Mouse (Mus musculus): ENCODE measurements around the gene Atp1a2. TPM values are rescaled to one million over a fixed set of nuclear protein-coding genes. Genes with fewer than 3 reads are reported as not detected.

Gene Atp1a2
- polyA plus RNA-seq, 1 experiment from 2014 or later: 7.0 TPM

- H3K4me2 ChIP-seq: no peak overlapping the region
- H3K9ac ChIP-seq (ENCODE audit: low read depth, low read length): no peak overlapping the region
- 86% methylated on average over 2 of the region's 2 CpGs for WGBS (ENCODE audit: insufficient replicate concordance)
- no peak overlapping the region for H3K27ac ChIP-seq (ENCODE audit: low read depth, low read length)
- no peaks in the 10 kb centered on the region for H3K36me3 ChIP-seq (ENCODE audit: control insufficient read depth, insufficient read depth, low read length)
- no peaks in the 10 kb centered on the region for H3K9me3 ChIP-seq (replicated peaks; ENCODE audit: control insufficient read depth, low read length)
- H3K4me3 ChIP-seq (ENCODE audit: low read depth, low read length): no peak overlapping the region
- H3K27me3 ChIP-seq (ENCODE audit: control insufficient read depth, insufficient read depth, low read length): no peaks in the 10 kb centered on the region
- no peak for ATAC-seq (replicated peaks; ENCODE audit: insufficient number of reproducible peaks, low FRiP score, low TSS enrichment)
- peaks cover 27% of the 10 kb centered on the region for H3K4me1 ChIP-seq (ENCODE audit: control insufficient read depth, insufficient read depth, low read length)
These were observed 7.3 kb upstream of the Atp1a2 start for GRCm38 (mm10) chr1:172305153-172305552.

GRCm38 (mm10) chr1:172304443-172304842 lies 6.6 kb upstream of the Atp1a2 start:
- no peak overlapping the region for H3K9ac ChIP-seq (ENCODE audit: low read depth, low read length)
- H3K4me3 ChIP-seq (ENCODE audit: low read depth, low read length): no peak overlapping the region
- ATAC-seq (replicated peaks; ENCODE audit: insufficient number of reproducible peaks, low FRiP score, low TSS enrichment): no peak
- H3K27me3 ChIP-seq (ENCODE audit: control insufficient read depth, insufficient read depth, low read length): no peaks in the 10 kb centered on the region
- no peak overlapping the region for H3K27ac ChIP-seq (ENCODE audit: low read depth, low read length)
- no peaks in the 10 kb centered on the region for H3K36me3 ChIP-seq (ENCODE audit: control insufficient read depth, insufficient read depth, low read length)
- 0 out of 2 replicates have a peak overlapping the region, but pooled peaks have one; percentile 3 for H3K4me2 ChIP-seq
- WGBS (ENCODE audit: insufficient replicate concordance): 49% methylated on average over 6 of the region's 6 CpGs
- no peaks in the 10 kb centered on the region for H3K9me3 ChIP-seq (replicated peaks; ENCODE audit: control insufficient read depth, low read length)
- H3K4me1 ChIP-seq (ENCODE audit: control insufficient read depth, insufficient read depth, low read length): peaks cover 32% of the 10 kb centered on the region

- WGBS (ENCODE audit: insufficient replicate concordance): 30% methylated on average over 6 of the region's 6 CpGs
- Histone ChIP-seq H3K36me3 (ENCODE audit: control insufficient read depth, insufficient read depth, low read length) (no peaks in the 10 kb centered on the region), H3K4me2 (no peak overlapping the region), H3K9ac (ENCODE audit: low read depth, low read length) (no peak overlapping the region), H3K4me3 (ENCODE audit: low read depth, low read length) (no peak overlapping the region), H3K27ac (ENCODE audit: low read depth, low read length) (no peak overlapping the region), H3K9me3 (replicated peaks; ENCODE audit: control insufficient read depth, low read length) (no peaks in the 10 kb centered on the region), H3K27me3 (ENCODE audit: control insufficient read depth, insufficient read depth, low read length) (no peaks in the 10 kb centered on the region), H3K4me1 (ENCODE audit: control insufficient read depth, insufficient read depth, low read length) (peaks cover 39% of the 10 kb centered on the region)
- no peak for ATAC-seq (replicated peaks; ENCODE audit: insufficient number of reproducible peaks, low FRiP score, low TSS enrichment)
These were observed 5.0 kb upstream of the Atp1a2 start for GRCm38 (mm10) chr1:172302851-172303250.

GRCm38 (mm10) chr1:172302311-172302710 lies 4.4 kb upstream of the Atp1a2 start:
- no peak overlapping the region for H3K9ac ChIP-seq (ENCODE audit: low read depth, low read length)
- no peak overlapping the region for H3K27ac ChIP-seq (ENCODE audit: low read depth, low read length)
- no peak for ATAC-seq (replicated peaks; ENCODE audit: insufficient number of reproducible peaks, low FRiP score, low TSS enrichment)
- H3K4me2 ChIP-seq: no peak overlapping the region
- H3K4me1 ChIP-seq (ENCODE audit: control insufficient read depth, insufficient read depth, low read length): peaks cover 39% of the 10 kb centered on the region
- H3K4me3 ChIP-seq (ENCODE audit: low read depth, low read length): no peak overlapping the region
- no peaks in the 10 kb centered on the region for H3K9me3 ChIP-seq (replicated peaks; ENCODE audit: control insufficient read depth, low read length)
- 56% methylated on average over 3 of the region's 3 CpGs for WGBS (ENCODE audit: insufficient replicate concordance)
- no peaks in the 10 kb centered on the region for H3K36me3 ChIP-seq (ENCODE audit: control insufficient read depth, insufficient read depth, low read length)
- no peaks in the 10 kb centered on the region for H3K27me3 ChIP-seq (ENCODE audit: control insufficient read depth, insufficient read depth, low read length)

GRCm38 (mm10) chr1:172301180-172301579 lies 3.3 kb upstream of the Atp1a2 start:
- Histone ChIP-seq H3K9me3 (replicated peaks; ENCODE audit: control insufficient read depth, low read length) (no peaks in the 10 kb centered on the region), H3K9ac (ENCODE audit: low read depth, low read length) (no peak overlapping the region), H3K4me1 (ENCODE audit: control insufficient read depth, insufficient read depth, low read length) (peaks cover 49% of the 10 kb centered on the region), H3K4me2 (no peak overlapping the region), H3K36me3 (ENCODE audit: control insufficient read depth, insufficient read depth, low read length) (no peaks in the 10 kb centered on the region), H3K27ac (ENCODE audit: low read depth, low read length) (no peak overlapping the region), H3K4me3 (ENCODE audit: low read depth, low read length) (no peak overlapping the region), H3K27me3 (ENCODE audit: control insufficient read depth, insufficient read depth, low read length) (no peaks in the 10 kb centered on the region)
- 47% methylated on average over 12 of the region's 12 CpGs for WGBS (ENCODE audit: insufficient replicate concordance)
- ATAC-seq (replicated peaks; ENCODE audit: insufficient number of reproducible peaks, low FRiP score, low TSS enrichment): no peak

GRCm38 (mm10) chr1:172300247-172300646 lies 2.4 kb upstream of the Atp1a2 start:
- WGBS (ENCODE audit: insufficient replicate concordance): 45% methylated on average over 5 of the region's 5 CpGs
- H3K4me1 ChIP-seq (ENCODE audit: control insufficient read depth, insufficient read depth, low read length): peaks cover 58% of the 10 kb centered on the region
- H3K4me2 ChIP-seq: no peak overlapping the region
- ATAC-seq (replicated peaks; ENCODE audit: insufficient number of reproducible peaks, low FRiP score, low TSS enrichment): no peak
- no peak overlapping the region for H3K4me3 ChIP-seq (ENCODE audit: low read depth, low read length)
- H3K36me3 ChIP-seq (ENCODE audit: control insufficient read depth, insufficient read depth, low read length): no peaks in the 10 kb centered on the region
- H3K27ac ChIP-seq (ENCODE audit: low read depth, low read length): peak overlapping the region; percentile 48
- no peaks in the 10 kb centered on the region for H3K9me3 ChIP-seq (replicated peaks; ENCODE audit: control insufficient read depth, low read length)
- H3K27me3 ChIP-seq (ENCODE audit: control insufficient read depth, insufficient read depth, low read length): no peaks in the 10 kb centered on the region
- peak overlapping the region; percentile 3; the same call in 1 of the 2 replicates for H3K9ac ChIP-seq (ENCODE audit: low read depth, low read length)

- H3K4me1 ChIP-seq (ENCODE audit: control insufficient read depth, insufficient read depth, low read length): peaks cover 56% of the 10 kb centered on the region
- peak overlapping the region; percentile 48 for H3K27ac ChIP-seq (ENCODE audit: low read depth, low read length)
- ATAC-seq (replicated peaks; ENCODE audit: insufficient number of reproducible peaks, low FRiP score, low TSS enrichment): no peak
- H3K27me3 ChIP-seq (ENCODE audit: control insufficient read depth, insufficient read depth, low read length): no peaks in the 10 kb centered on the region
- no peak overlapping the region for H3K4me2 ChIP-seq
- no peaks in the 10 kb centered on the region for H3K9me3 ChIP-seq (replicated peaks; ENCODE audit: control insufficient read depth, low read length)
- WGBS (ENCODE audit: insufficient replicate concordance): 34% methylated on average over 7 of the region's 7 CpGs
- H3K9ac ChIP-seq (ENCODE audit: low read depth, low read length): no peak overlapping the region
- no peaks in the 10 kb centered on the region for H3K36me3 ChIP-seq (ENCODE audit: control insufficient read depth, insufficient read depth, low read length)
- H3K4me3 ChIP-seq (ENCODE audit: low read depth, low read length): no peak overlapping the region
These were observed 1.7 kb upstream of the Atp1a2 start for GRCm38 (mm10) chr1:172299528-172299927.

GRCm38 (mm10) chr1:172296816-172297510 lies 901 bp downstream of the Atp1a2 start:
- Histone ChIP-seq H3K27me3 (ENCODE audit: control insufficient read depth, insufficient read depth, low read length) (no peaks in the 10 kb centered on the region), H3K36me3 (ENCODE audit: control insufficient read depth, insufficient read depth, low read length) (no peaks in the 10 kb centered on the region), H3K9me3 (replicated peaks; ENCODE audit: control insufficient read depth, low read length) (no peaks in the 10 kb centered on the region), H3K4me1 (ENCODE audit: control insufficient read depth, insufficient read depth, low read length) (peaks cover 46% of the 10 kb centered on the region), H3K27ac (ENCODE audit: low read depth, low read length) (peak overlapping the region; percentile 79; the same call in 1 of the 2 replicates), H3K4me2 (peak overlapping the region; percentile 68), H3K9ac (ENCODE audit: low read depth, low read length) (peak overlapping the region; percentile 75), H3K4me3 (ENCODE audit: low read depth, low read length) (peak overlapping the region; percentile 42)
- ATAC-seq (replicated peaks; ENCODE audit: insufficient number of reproducible peaks, low FRiP score, low TSS enrichment): no peak
- WGBS (ENCODE audit: insufficient replicate concordance): 75% methylated on average over 6 of the region's 6 CpGs

GRCm38 (mm10) chr1:172295751-172296197 lies 2.1 kb downstream of the Atp1a2 start:
- H3K4me1 ChIP-seq (ENCODE audit: control insufficient read depth, insufficient read depth, low read length): peaks cover 41% of the 10 kb centered on the region
- H3K9ac ChIP-seq (ENCODE audit: low read depth, low read length): peak overlapping the region; percentile 40
- WGBS (ENCODE audit: insufficient replicate concordance): 41% methylated on average over 4 of the region's 4 CpGs
- H3K4me2 ChIP-seq: peak overlapping the region; percentile 68
- no peak for ATAC-seq (replicated peaks; ENCODE audit: insufficient number of reproducible peaks, low FRiP score, low TSS enrichment)
- no peaks in the 10 kb centered on the region for H3K27me3 ChIP-seq (ENCODE audit: control insufficient read depth, insufficient read depth, low read length)
- H3K4me3 ChIP-seq (ENCODE audit: low read depth, low read length): no peak overlapping the region
- no peaks in the 10 kb centered on the region for H3K9me3 ChIP-seq (replicated peaks; ENCODE audit: control insufficient read depth, low read length)
- H3K36me3 ChIP-seq (ENCODE audit: control insufficient read depth, insufficient read depth, low read length): no peaks in the 10 kb centered on the region; the same call in 1 of the 2 replicates
- H3K27ac ChIP-seq (ENCODE audit: low read depth, low read length): no peak overlapping the region
